Mouse (Mus musculus) intestine, embryonic 16.5 days (tissue): ENCODE results near the gene Slc12a6. TPM values are rescaled to one million over a fixed set of nuclear protein-coding genes. Genes with fewer than 3 reads are reported as not detected.
A peak's percentile ranks its signal among the peaks of the same experiment; 100 is the strongest.

ENCODE experiments used
- ATAC-seq: fragments of 200-750 bp; cut with Nextera tagmentation; 2 replicates; pipeline ENCODE4 v1.8.0; 2017; ENCODE audit warnings: moderate TSS enrichment, moderate library complexity
- H3K27ac ChIP-seq: fragments of 300-500 bp; sonication (generic); 2 replicates; pipeline ENCODE4 v1.5.1; 2014; ENCODE audit warnings: mild to moderate bottlenecking, low read length
- H3K27me3 ChIP-seq: fragments of 300-500 bp; sonication (generic); replicated peaks from 2 replicates; pipeline ENCODE4 v1.6.1; 2014; ENCODE audit warnings: low read length, control low read depth, mixed read lengths; ENCODE audit not compliant: control insufficient read depth, insufficient read depth
- H3K36me3 ChIP-seq: fragments of 300-500 bp; sonication (generic); 2 replicates; pipeline ENCODE4 v1.6.1; 2014; ENCODE audit warnings: low read length, control low read depth; ENCODE audit not compliant: control insufficient read depth, insufficient read depth
- H3K4me1 ChIP-seq: fragments of 300-500 bp; sonication (generic); 2 replicates; pipeline ENCODE4 v1.6.1; 2014; ENCODE audit warnings: low read length, control low read depth, mixed read lengths; ENCODE audit not compliant: control insufficient read depth, insufficient read depth
- H3K4me2 ChIP-seq: fragments of 300-500 bp; sonication (generic); 2 replicates; pipeline ENCODE4 v1.6.1; 2014; ENCODE audit warnings: low read depth, low read length, control low read depth
- H3K4me3 ChIP-seq: fragments of 300-500 bp; sonication (generic); 2 replicates; pipeline ENCODE4 v1.5.1; 2014; ENCODE audit warnings: mild to moderate bottlenecking, low read length
- H3K9ac ChIP-seq: fragments of 300-500 bp; sonication (generic); 2 replicates; pipeline ENCODE4 v1.6.1; 2014; ENCODE audit warnings: low read depth, low read length
- H3K9me3 ChIP-seq: fragments of 300-500 bp; sonication (generic); 2 replicates; pipeline ENCODE4 v1.6.1; 2016; ENCODE audit warnings: low read length, control low read depth; ENCODE audit not compliant: control insufficient read depth
- WGBS: fragments of 180-500 bp; shearing (Covaris S2); extraction: QIAGEN DNeasy Blood & Tissue Kit; methylation state at CpG from one replicate; pipeline ENCODE4 v1.1.7; 2014; 5-methylcytosine and 5-hydroxymethylcytosine counted together
- polyA plus RNA-seq: library from polyadenylated mRNA; unstranded; fragments of >200 nt; fragmentation: Nextera tagmentation; extraction: Ambion mirVana; gene quantifications from 2 replicates; pipeline ENCODE4 v1.2.1, GENCODE M21; 2015

Slc12a6 gene
- polyA plus RNA-seq, result 11.9 and 14.9 TPM in 2 replicates

DNA sequence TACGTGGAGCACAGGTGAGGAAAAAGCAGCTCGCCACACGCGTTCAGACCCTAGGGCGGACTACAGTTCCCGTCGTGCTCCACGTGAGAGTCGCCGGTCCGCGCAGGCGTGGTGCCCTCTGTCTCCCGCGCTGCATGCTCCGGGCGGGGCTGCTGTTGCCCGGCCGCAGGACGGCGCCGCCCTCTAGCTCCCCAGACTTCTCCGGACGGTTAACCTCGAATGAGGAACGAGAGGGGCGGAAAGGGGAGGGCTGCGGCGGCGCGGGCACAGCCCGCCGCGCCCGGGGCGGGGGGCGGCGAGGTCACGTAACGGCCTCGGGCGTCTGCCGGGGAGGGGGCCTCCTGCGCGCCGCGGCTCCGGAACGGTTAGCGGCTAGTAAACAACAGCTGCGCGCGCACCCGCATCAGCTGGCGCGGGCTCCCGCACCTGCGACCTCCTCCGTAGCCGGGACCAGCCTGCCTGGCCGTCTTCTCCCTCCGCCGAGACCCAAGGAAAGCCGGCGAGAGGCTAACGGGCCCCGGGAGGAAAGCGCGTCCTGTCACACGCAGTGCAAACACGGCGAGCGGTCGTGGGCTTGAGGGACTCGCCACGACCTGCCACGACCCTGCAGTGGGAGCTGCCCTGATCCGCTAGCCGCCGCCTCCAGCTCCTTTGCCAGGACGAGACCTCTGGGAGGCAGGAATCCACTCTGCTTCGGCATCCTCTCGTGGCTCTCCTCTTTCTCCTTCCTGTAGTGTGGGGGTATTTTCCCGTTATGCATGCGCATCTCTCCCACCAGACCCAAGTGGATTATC is at the start of gene Slc12a6:
Gene Slc12a6 (plus strand): TSS at position 378 of the 794 bp plus-strand sequence.
- peak within 1 kb of the TSS; percentile 72 for H3K4me2 ChIP-seq
- under 1% methylated on average over 84 of the region's 85 CpGs for WGBS
- H3K27ac ChIP-seq, result peak within 1 kb of the TSS; percentile 85
- H3K4me3 ChIP-seq, result peak within 1 kb of the TSS; percentile 83
- peak; percentile 96 for ATAC-seq
- peak within 1 kb of the TSS; percentile 83 for H3K9ac ChIP-seq
- no peaks in the 10 kb centered on the region for H3K36me3 ChIP-seq
- peaks cover 14% of the 10 kb centered on the region for H3K4me1 ChIP-seq
- H3K27me3 ChIP-seq, result no peaks in the 10 kb centered on the region
- no peaks in the 10 kb centered on the region for H3K9me3 ChIP-seq

DNA sequence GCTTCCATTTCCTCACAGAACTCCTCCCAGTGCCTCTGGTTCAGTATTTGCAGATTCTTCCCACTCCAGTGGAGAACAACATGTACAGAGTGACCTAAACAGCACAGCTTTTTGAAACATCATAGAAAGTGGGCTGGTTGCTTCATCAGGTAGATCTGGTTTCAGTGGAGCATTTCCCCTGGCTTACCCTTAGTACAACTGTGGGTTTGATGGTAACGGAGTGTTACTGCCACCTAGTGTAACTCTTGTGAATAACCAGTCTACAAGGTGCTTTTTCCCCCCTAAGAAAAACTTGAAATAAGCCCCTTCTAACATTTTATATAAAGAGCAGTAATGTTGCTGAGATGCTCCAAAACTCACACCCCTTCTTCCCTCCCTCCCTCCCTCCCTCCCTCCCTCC is 49.6 kb upstream of the Slc12a6 start:
- ATAC-seq, result no peak

DNA sequence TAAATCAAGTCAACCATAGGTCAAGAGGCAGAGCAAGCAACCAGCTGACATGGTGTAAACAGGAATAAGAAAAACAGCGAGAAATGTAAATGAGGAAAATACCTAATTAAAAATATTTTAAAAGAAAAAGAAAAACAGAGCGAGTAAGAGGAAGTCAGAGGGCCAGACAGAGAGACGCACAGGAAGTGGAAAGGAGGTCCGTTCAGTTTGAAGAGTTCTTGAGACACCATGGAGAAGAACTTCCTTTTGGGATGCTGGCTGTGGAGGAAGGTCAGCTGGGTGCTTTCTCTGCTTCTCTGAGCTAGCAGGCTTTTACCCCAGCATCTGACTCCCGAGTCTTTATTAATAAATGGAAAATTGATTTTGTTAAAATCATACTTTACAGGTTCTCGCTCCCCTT is 48.0 kb upstream of the Slc12a6 start:
- H3K4me1 ChIP-seq, result no peaks in the 10 kb centered on the region
- H3K27ac ChIP-seq, result no peak overlapping the region
- ATAC-seq, result no peak
- 70% methylated on average over 6 of the region's 6 CpGs for WGBS
- no peak overlapping the region for H3K4me3 ChIP-seq
- no peaks in the 10 kb centered on the region for H3K9me3 ChIP-seq
- no peak overlapping the region for H3K9ac ChIP-seq
- H3K27me3 ChIP-seq, result no peaks in the 10 kb centered on the region
- no peaks in the 10 kb centered on the region for H3K36me3 ChIP-seq
- no peak overlapping the region for H3K4me2 ChIP-seq

More for the DNA sequence above, 49.6 kb upstream of the Slc12a6 start:
- H3K4me1 ChIP-seq, result no peaks in the 10 kb centered on the region
- no peak overlapping the region for H3K4me3 ChIP-seq
- no peaks in the 10 kb centered on the region for H3K9me3 ChIP-seq
- H3K36me3 ChIP-seq, result no peaks in the 10 kb centered on the region
- WGBS, result 12% methylated on average over 1 of the region's 1 CpGs
- no peak overlapping the region for H3K9ac ChIP-seq
- H3K27me3 ChIP-seq, result no peaks in the 10 kb centered on the region
- no peak overlapping the region for H3K27ac ChIP-seq
- no peak overlapping the region for H3K4me2 ChIP-seq

- no peak overlapping the region for H3K4me2 ChIP-seq
- H3K36me3 ChIP-seq, result no peaks in the 10 kb centered on the region
- WGBS, result 71% methylated on average over 5 of the region's 5 CpGs
- no peak overlapping the region for H3K4me3 ChIP-seq
- no peaks in the 10 kb centered on the region for H3K4me1 ChIP-seq
- no peaks in the 10 kb centered on the region for H3K27me3 ChIP-seq
- no peaks in the 10 kb centered on the region for H3K9me3 ChIP-seq
- no peak overlapping the region for H3K9ac ChIP-seq
- H3K27ac ChIP-seq, result no peak overlapping the region
- ATAC-seq, result no peak
Measured at GRCm38 (mm10) chr2:112220880-112221279, 44.7 kb upstream of the Slc12a6 start.

- WGBS, result 71% methylated on average over 5 of the region's 5 CpGs
- no peaks in the 10 kb centered on the region for H3K36me3 ChIP-seq
- no peaks in the 10 kb centered on the region for H3K4me1 ChIP-seq
- H3K9me3 ChIP-seq, result no peaks in the 10 kb centered on the region
- no peak for ATAC-seq
- H3K27ac ChIP-seq, result no peak overlapping the region
- H3K4me3 ChIP-seq, result no peak overlapping the region
- no peak overlapping the region for H3K9ac ChIP-seq
- no peaks in the 10 kb centered on the region for H3K27me3 ChIP-seq
- no peak overlapping the region for H3K4me2 ChIP-seq
Measured at GRCm38 (mm10) chr2:112222607-112223006, 43.0 kb upstream of the Slc12a6 start.

DNA sequence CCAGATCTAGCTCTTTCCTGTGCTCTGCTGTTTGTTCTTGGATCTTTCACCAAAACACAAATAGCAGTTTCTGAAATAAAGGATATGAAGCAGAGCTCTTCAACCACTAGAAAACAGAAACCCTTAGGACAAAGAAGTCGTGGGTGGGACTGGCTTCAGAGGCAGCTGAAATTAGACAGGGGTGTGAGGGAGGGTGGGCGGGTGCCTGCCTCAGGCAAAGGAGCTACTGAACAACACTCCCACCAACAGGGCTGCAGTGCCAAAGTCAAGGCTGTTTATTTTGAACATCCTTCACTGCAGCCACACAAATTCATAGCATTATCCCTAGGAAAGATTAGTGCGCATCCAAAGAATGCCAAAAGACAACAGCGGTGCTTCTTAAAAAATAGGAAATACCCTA is 41.3 kb upstream of the Slc12a6 start:
- WGBS, result 54% methylated on average over 4 of the region's 4 CpGs
- H3K9me3 ChIP-seq, result no peaks in the 10 kb centered on the region
- ATAC-seq, result no peak

GRCm38 (mm10) chr2:112232623-112233022 is 33.0 kb upstream of the Slc12a6 start:
- ATAC-seq, result no peak
- H3K4me3 ChIP-seq, result no peak overlapping the region
- H3K9me3 ChIP-seq, result no peaks in the 10 kb centered on the region
- no peaks in the 10 kb centered on the region for H3K4me1 ChIP-seq
- H3K27me3 ChIP-seq, result no peaks in the 10 kb centered on the region
- H3K4me2 ChIP-seq, result no peak overlapping the region
- H3K9ac ChIP-seq, result no peak overlapping the region
- H3K27ac ChIP-seq, result no peak overlapping the region
- WGBS, result 65% methylated on average over 1 of the region's 1 CpGs
- H3K36me3 ChIP-seq, result no peaks in the 10 kb centered on the region

More for the DNA sequence above, 41.3 kb upstream of the Slc12a6 start:
- Histone ChIP-seq H3K4me1 (no peaks in the 10 kb centered on the region), H3K4me2 (no peak overlapping the region), H3K9ac (no peak overlapping the region), H3K27ac (no peak overlapping the region), H3K36me3 (no peaks in the 10 kb centered on the region), H3K27me3 (no peaks in the 10 kb centered on the region), H3K4me3 (no peak overlapping the region)

DNA sequence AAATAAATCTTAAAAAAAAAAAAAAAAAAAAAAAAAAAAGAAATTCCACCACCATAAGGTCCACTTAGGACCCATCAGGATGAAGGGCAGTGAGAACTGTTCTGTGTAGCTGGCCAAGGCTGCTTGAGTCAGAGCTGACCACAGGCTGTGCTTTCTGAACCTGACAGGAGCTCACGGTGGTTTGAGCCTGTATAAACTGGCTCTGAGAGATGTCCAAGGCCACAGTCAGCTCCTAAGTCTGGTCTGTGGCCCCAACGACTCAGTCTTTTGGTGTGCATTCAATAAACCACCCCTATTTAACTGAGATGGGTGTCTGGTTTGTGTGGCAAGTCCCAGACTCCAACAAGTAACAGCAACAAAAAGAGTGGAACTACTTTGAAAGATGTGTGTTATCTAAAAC is 29.0 kb upstream of the Slc12a6 start:
- WGBS, result 81% methylated on average over 2 of the region's 2 CpGs
- Histone ChIP-seq H3K27me3 (no peaks in the 10 kb centered on the region), H3K4me1 (peaks cover 2% of the 10 kb centered on the region; the same call in 1 of the 2 replicates), H3K27ac (no peak overlapping the region), H3K4me3 (no peak overlapping the region), H3K36me3 (no peaks in the 10 kb centered on the region), H3K4me2 (no peak overlapping the region), H3K9ac (no peak overlapping the region), H3K9me3 (no peaks in the 10 kb centered on the region)
- ATAC-seq, result no peak

DNA sequence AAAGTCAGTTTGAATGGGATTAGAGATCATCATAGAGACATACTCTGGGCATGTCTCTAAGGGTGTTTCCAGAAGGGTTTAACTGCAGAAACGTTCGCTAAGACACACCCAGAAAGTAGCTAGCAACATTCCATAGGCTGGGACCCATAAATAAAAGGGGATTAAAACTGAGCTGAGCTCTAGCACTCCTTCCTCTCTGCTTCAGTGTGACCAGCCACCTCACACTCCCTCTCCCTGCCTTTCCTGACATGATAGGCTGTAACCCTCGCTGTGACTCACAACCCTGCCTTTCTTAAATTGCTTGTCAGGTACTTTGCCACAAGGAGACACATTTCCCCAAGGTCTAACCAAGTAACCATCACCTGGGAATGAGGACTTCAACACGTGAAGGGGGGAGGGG is 27.6 kb upstream of the Slc12a6 start:
- Histone ChIP-seq H3K4me2 (no peak overlapping the region), H3K9ac (no peak overlapping the region), H3K9me3 (no peaks in the 10 kb centered on the region), H3K4me1 (peaks cover 5% of the 10 kb centered on the region; the same call in 1 of the 2 replicates), H3K27ac (no peak overlapping the region), H3K36me3 (no peaks in the 10 kb centered on the region), H3K27me3 (no peaks in the 10 kb centered on the region), H3K4me3 (no peak overlapping the region)
- no peak for ATAC-seq
- 11% methylated on average over 4 of the region's 4 CpGs for WGBS
